Mouse (Mus musculus) heart, postnatal 14 days (tissue): ENCODE results near the gene Nnmt. TPM values are rescaled to one million over a fixed set of nuclear protein-coding genes. Genes with fewer than 3 reads are reported as not detected.

Experiments used
- DNase-seq, 2 experiments: peaks; one replicate each; pipeline ENCODE4 v3.0.0; 2021 to 2022
- intact Hi-C: fragments of 180-260 bp; cut with DNase I; formaldehyde crosslinking; loops from one replicate; pipeline ENCODE4 v1.15.1; 2025
- long read RNA-seq, 2 experiments: library from polyadenylated mRNA; stranded (forward); transcript quantifications; one replicate each; pipeline ENCODE4 v2.0.0; 2021
- total RNA-seq, 2 experiments: library from RNA; stranded (reverse); gene quantifications; 2 replicates each; pipeline ENCODE4 v1.2.3; 2021

Nnmt gene
- total RNA-seq, result 10 to 100 TPM in 1 of 2 experiments, 1 to 10 TPM in 1; 9.0 to 10.9 TPM
- long read RNA-seq, experiment 1, transcript Nnmt-201 (3 exons, 1,043 nt), result major isoform, 15 of 16 reads
- long read RNA-seq, experiment 1, partial matches to known transcripts, result 0 of 16 reads
- long read RNA-seq, experiment 1, other reads (novel, unspliced or antisense), result 0 of 16 reads
- long read RNA-seq, experiment 2, transcript Nnmt-201 (3 exons, 1,043 nt), result major isoform, 9 of 11 reads
- long read RNA-seq, experiment 2, partial matches to known transcripts, result 0 of 11 reads
- long read RNA-seq, experiment 2, other reads (novel, unspliced or antisense), result 0 of 11 reads

- intact Hi-C loops, result no loop called here
- peak; percentile 30 to 33 for DNase-seq
These were observed at the start of gene Nnmt for GRCm38 (mm10) chr9:48604939-48605598. Gene Nnmt, minus strand, starts transcription at chr9:48605153.

- intact Hi-C loops, result loop anchor here (5.0 kb wide), 1 partner anchor 53 kb away; no protein-coding TSS in a partner anchor
- DNase-seq, result no peak
These were observed 49.8 kb upstream of the Nnmt start for GRCm38 (mm10) chr9:48654730-48655129.

- intact Hi-C loops, result loop anchor here (5.0 kb wide), 1 partner anchor 54 kb away; no protein-coding TSS in a partner anchor
- DNase-seq, result no peak
These were observed 48.6 kb upstream of the Nnmt start for GRCm38 (mm10) chr9:48653399-48654070.

GRCm38 (mm10) chr9:48652026-48652425, 47.1 kb upstream of the Nnmt start:
- DNase-seq, result no peak
- intact Hi-C loops, result loop anchor here (5.0 kb wide), 1 partner anchor 55 kb away; no protein-coding TSS in a partner anchor

- DNase-seq, result no peak
- intact Hi-C loops, result loop anchor here (5.0 kb wide), 1 partner anchor 56 kb away; no protein-coding TSS in a partner anchor
These were observed 45.9 kb upstream of the Nnmt start for GRCm38 (mm10) chr9:48650846-48651245.

GRCm38 (mm10) chr9:48649851-48650685, 45.1 kb upstream of the Nnmt start:
- intact Hi-C loops, result loop anchor here (1.0 to 5.0 kb wide), 3 partner anchors 57 to 87 kb away; no protein-coding TSS in a partner anchor
- DNase-seq, result peak in 1 of 2 experiments; percentile 33

- intact Hi-C loops, result loop anchor here (1.0 to 2.0 kb wide), 2 partner anchors 74 to 88 kb away; no protein-coding TSS in a partner anchor
- DNase-seq, result peak; percentile 71 to 81
These were observed 44.3 kb upstream of the Nnmt start for GRCm38 (mm10) chr9:48649098-48649766.

GRCm38 (mm10) chr9:48648285-48649097, 43.5 kb upstream of the Nnmt start:
- intact Hi-C loops, result loop anchor here (1.0 to 2.0 kb wide), 3 partner anchors 75 to 189 kb away; no protein-coding TSS in a partner anchor
- no peak for DNase-seq

GRCm38 (mm10) chr9:48647648-48648284, 42.8 kb upstream of the Nnmt start:
- peak in 1 of 2 experiments; percentile 41 for DNase-seq
- intact Hi-C loops, result loop anchor here (1.0 to 2.0 kb wide), 2 partner anchors 89 to 190 kb away; no protein-coding TSS in a partner anchor

GRCm38 (mm10) chr9:48646781-48647647, 42.1 kb upstream of the Nnmt start:
- DNase-seq, result no peak
- intact Hi-C loops, result loop anchor here (1.0 kb wide), 1 partner anchor 213 kb away; no protein-coding TSS in a partner anchor

GRCm38 (mm10) chr9:48646251-48646650, 41.3 kb upstream of the Nnmt start:
- DNase-seq, result peak; percentile 75 to 83
- intact Hi-C loops, result loop anchor here (1.0 kb wide), 1 partner anchor 214 kb away; no protein-coding TSS in a partner anchor

GRCm38 (mm10) chr9:48645648-48646126, 40.7 kb upstream of the Nnmt start:
- intact Hi-C loops, result loop anchor here (1.0 to 2.0 kb wide), 4 partner anchors 215 to 405 kb away; no protein-coding TSS in a partner anchor
- DNase-seq, result no peak

GRCm38 (mm10) chr9:48644926-48645647, 40.1 kb upstream of the Nnmt start:
- DNase-seq, result peak in 1 of 2 experiments; percentile 53
- intact Hi-C loops, result loop anchor here (1.0 to 2.0 kb wide), 3 partner anchors 249 to 406 kb away; no protein-coding TSS in a partner anchor

- intact Hi-C loops, result loop anchor here (2.0 kb wide), 2 partner anchors 328 to 406 kb away; no protein-coding TSS in a partner anchor
- DNase-seq, result no peak
These were observed 39.4 kb upstream of the Nnmt start for GRCm38 (mm10) chr9:48644376-48644775.

- DNase-seq, result no peak
- intact Hi-C loops, result no loop called here
These were observed 36.7 kb upstream of the Nnmt start for GRCm38 (mm10) chr9:48641636-48642035.

- no peak for DNase-seq
- intact Hi-C loops, result no loop called here
These were observed 35.9 kb upstream of the Nnmt start for GRCm38 (mm10) chr9:48640881-48641280.
